Mouse (Mus musculus) limb, embryonic 14.5 days (tissue): ENCODE data around the gene Cipc. TPM values are rescaled to one million over a fixed set of nuclear protein-coding genes. Genes with fewer than 3 reads are reported as not detected.

Experiments used
- ATAC-seq: fragments of 200-750 bp; cut with Nextera tagmentation; 2 replicates; pipeline ENCODE4 v1.8.0; 2017; ENCODE audit warnings: low read depth, moderate number of reproducible peaks, moderate TSS enrichment; ENCODE audit not compliant: low FRiP score
- DNase-seq: peaks from one replicate; pipeline ENCODE4 v3.0.0-alpha.2; 2015; ENCODE audit warnings: low spot score
- H3K27ac ChIP-seq: fragments of 300-500 bp; sonication (generic); replicated peaks from 2 replicates; pipeline ENCODE4 v1.5.1; 2014; ENCODE audit warnings: low read depth, mild to moderate bottlenecking, low read length, moderate library complexity, mixed read lengths
- H3K27me3 ChIP-seq: fragments of 300-500 bp; sonication (generic); 2 replicates; pipeline ENCODE4 v1.6.1; 2014; ENCODE audit warnings: low read length, mixed read lengths; ENCODE audit not compliant: control insufficient read depth, insufficient read depth
- H3K36me3 ChIP-seq: fragments of 300-500 bp; sonication (generic); 2 replicates; pipeline ENCODE4 v1.6.1; 2014; ENCODE audit warnings: mild to moderate bottlenecking, low read length, moderate library complexity, mixed read lengths; ENCODE audit not compliant: control insufficient read depth, insufficient read depth
- H3K4me1 ChIP-seq: fragments of 300-500 bp; sonication (generic); 2 replicates; pipeline ENCODE4 v1.6.1; 2014; ENCODE audit warnings: antibody characterized with exemption, low read length, mixed read lengths; ENCODE audit not compliant: control insufficient read depth, insufficient read depth
- H3K4me2 ChIP-seq: fragments of 300-500 bp; sonication (generic); replicated peaks from 2 replicates; pipeline ENCODE4 v1.6.1; 2014; ENCODE audit warnings: low read depth, mild to moderate bottlenecking, low read length, moderate library complexity; ENCODE audit not compliant: severe bottlenecking
- H3K4me3 ChIP-seq: fragments of 300-500 bp; sonication (generic); replicated peaks from 2 replicates; pipeline ENCODE4 v1.5.1; 2014; ENCODE audit warnings: low read length
- H3K9ac ChIP-seq: fragments of 300-500 bp; sonication (generic); 2 replicates; pipeline ENCODE4 v1.6.1; 2014; ENCODE audit warnings: mild to moderate bottlenecking, low read depth, low read length, moderate library complexity; ENCODE audit not compliant: severe bottlenecking
- H3K9me3 ChIP-seq: fragments of 300-500 bp; sonication (generic); 2 replicates; pipeline ENCODE4 v1.6.1; 2016; ENCODE audit warnings: low read length; ENCODE audit not compliant: control insufficient read depth
- POLR2A ChIP-seq: fragments of 200-500 bp; IDR thresholded peaks from 2 replicates; pipeline ENCODE4 v1.8.0; 2012; ENCODE audit warnings: inconsistent platforms, mild to moderate bottlenecking, moderate library complexity, borderline replicate concordance; ENCODE audit not compliant: insufficient read depth, insufficient read length; ENCODE audit errors: extremely low read depth
- WGBS: fragments of 180-500 bp; shearing (Covaris S2); extraction: QIAGEN DNeasy Blood & Tissue Kit; methylation state at CpG from one replicate; pipeline ENCODE4 v1.1.7; 2014; 5-methylcytosine and 5-hydroxymethylcytosine counted together
- polyA plus RNA-seq, 2 experiments: library from polyadenylated mRNA; depleted of rRNA in 1 of 2; stranded (reverse) in 1 of 2; unstranded in 1 of 2; fragments of >200 nt; fragmentation: Nextera tagmentation in 1 of 2; extraction: Ambion mirVana in 1 of 2; gene quantifications; 2 replicates each; pipeline versions ENCODE4 v1.2.1 to v1.2.3; 2012 to 2014

Gene Cipc
- polyA plus RNA-seq, 2 experiments: 20.0 to 31.3 TPM

GRCm38 (mm10) chr12:86932575-86932952 is 14.3 kb upstream of the Cipc start:
- Histone ChIP-seq H3K9ac (no peak overlapping the region), H3K27ac (no peak overlapping the region), H3K36me3 (no peaks in the 10 kb centered on the region), H3K4me1 (no peaks in the 10 kb centered on the region), H3K27me3 (no peaks in the 10 kb centered on the region), H3K9me3 (no peaks in the 10 kb centered on the region), H3K4me3 (no peak overlapping the region), H3K4me2 (no peak overlapping the region)
- DNase-seq (no peak), ATAC-seq (no peak)
- WGBS: 27% methylated on average over 6 of the region's 6 CpGs
- TF ChIP-seq POLR2A: no peak

GRCm38 (mm10) chr12:86934748-86935147 is 12.1 kb upstream of the Cipc start:
- no peaks in the 10 kb centered on the region for H3K4me1 ChIP-seq
- ATAC-seq: no peak
- H3K9me3 ChIP-seq: no peaks in the 10 kb centered on the region
- no peak overlapping the region for H3K4me3 ChIP-seq
- no peak overlapping the region for H3K9ac ChIP-seq
- no peak overlapping the region for H3K4me2 ChIP-seq
- H3K27me3 ChIP-seq: no peaks in the 10 kb centered on the region
- DNase-seq: no peak
- H3K27ac ChIP-seq: no peak overlapping the region
- 68% methylated on average over 1 of the region's 1 CpGs for WGBS
- TF ChIP-seq POLR2A: no peak
- H3K36me3 ChIP-seq: no peaks in the 10 kb centered on the region

- WGBS: 87% methylated on average over 8 of the region's 8 CpGs
- Histone ChIP-seq H3K4me2 (no peak overlapping the region), H3K36me3 (no peaks in the 10 kb centered on the region), H3K9me3 (no peaks in the 10 kb centered on the region), H3K4me3 (no peak overlapping the region), H3K27ac (no peak overlapping the region), H3K4me1 (no peaks in the 10 kb centered on the region), H3K27me3 (no peaks in the 10 kb centered on the region), H3K9ac (no peak overlapping the region)
- TF ChIP-seq POLR2A: no peak
- ATAC-seq (no peak), DNase-seq (no peak)
Observed at GRCm38 (mm10) chr12:86935692-86936282, 11.1 kb upstream of the Cipc start.

- no peak for TF ChIP-seq POLR2A
- no peaks in the 10 kb centered on the region for H3K36me3 ChIP-seq
- no peak overlapping the region for H3K27ac ChIP-seq
- no peak overlapping the region for H3K4me3 ChIP-seq
- H3K27me3 ChIP-seq: no peaks in the 10 kb centered on the region
- no peaks in the 10 kb centered on the region for H3K9me3 ChIP-seq
- no peak for ATAC-seq
- H3K9ac ChIP-seq: no peak overlapping the region
- WGBS: 71% methylated on average over 11 of the region's 11 CpGs
- no peak overlapping the region for H3K4me2 ChIP-seq
- no peak for DNase-seq
- no peaks in the 10 kb centered on the region for H3K4me1 ChIP-seq
Observed at GRCm38 (mm10) chr12:86936587-86937343, 10.1 kb upstream of the Cipc start.

- WGBS: 74% methylated on average over 9 of the region's 9 CpGs
- Histone ChIP-seq H3K4me2 (no peak overlapping the region), H3K9me3 (no peaks in the 10 kb centered on the region), H3K27ac (no peak overlapping the region), H3K9ac (no peak overlapping the region), H3K4me3 (no peak overlapping the region), H3K27me3 (no peaks in the 10 kb centered on the region), H3K4me1 (no peaks in the 10 kb centered on the region), H3K36me3 (no peaks in the 10 kb centered on the region)
- DNase-seq: no peak
- ATAC-seq: no peak
- no peak for TF ChIP-seq POLR2A
Observed at GRCm38 (mm10) chr12:86938571-86938970, 8.3 kb upstream of the Cipc start.

- Histone ChIP-seq H3K4me1 (peaks cover 2% of the 10 kb centered on the region; the same call in 1 of the 2 replicates), H3K36me3 (no peaks in the 10 kb centered on the region), H3K4me3 (no peak overlapping the region), H3K27ac (no peak overlapping the region), H3K4me2 (no peak overlapping the region), H3K27me3 (no peaks in the 10 kb centered on the region), H3K9me3 (no peaks in the 10 kb centered on the region), H3K9ac (no peak overlapping the region)
- TF ChIP-seq POLR2A: no peak
- 59% methylated on average over 11 of the region's 11 CpGs for WGBS
- no peak for ATAC-seq
- no peak for DNase-seq
Observed at GRCm38 (mm10) chr12:86941173-86941572, 5.7 kb upstream of the Cipc start.
